11 mouse cellular contexts compared by ENCODE assay signal in the genomic region with DNA sequence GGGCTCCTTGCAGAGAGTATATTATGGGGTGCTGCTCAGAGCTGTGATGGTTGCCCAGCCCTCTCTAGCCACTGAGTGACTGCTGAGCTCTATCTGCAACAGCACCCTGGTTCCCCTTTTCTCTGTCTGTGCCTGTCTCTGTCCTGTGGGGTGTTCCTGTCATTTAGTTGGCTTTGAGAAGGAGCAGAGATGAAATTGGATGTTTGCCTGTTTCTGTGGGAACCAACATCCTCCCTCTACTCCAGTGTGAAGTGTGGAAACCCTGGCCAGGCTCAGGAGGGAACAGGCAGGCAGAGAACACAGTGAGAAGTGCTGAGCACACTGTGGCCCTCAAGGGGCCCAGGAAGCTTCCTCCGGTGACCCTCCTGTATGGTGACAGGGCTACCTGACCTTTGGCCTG. TPM values are rescaled to one million over a fixed set of nuclear protein-coding genes. Genes with fewer than 3 reads are reported as not detected.
DNase-seq lines count a peak whose midpoint lies in the region; ATAC-seq lines count a peak whose summit lies in the region.
"Had no signal": no experiment of that assay in that cellular context is flagged by ENCODE, and none has a peak within 500 bp of the region (broad histone marks: within the 10 kb centered on the region; RNA-seq: fewer than 3 reads in every experiment).

No protein-coding gene starts in this region.

- no peak overlapping the region for H3K4me3 ChIP-seq in hindbrain, embryonic 13.5 days
- H3K4me3 ChIP-seq in hindbrain, embryonic 16.5 days (ENCODE audit: low read length) = no peak overlapping the region
- H3K4me3 ChIP-seq: embryonic facial prominence, embryonic 13.5 days; liver, embryonic 15.5 days had no signal

- H3K4me1 ChIP-seq in hindbrain, embryonic 13.5 days (replicated peaks) = peaks cover 38% of the 10 kb centered on the region
- H3K4me1 ChIP-seq in hindbrain, embryonic 16.5 days (ENCODE audit: control insufficient read depth, insufficient read depth, low read depth, low read length) = peaks cover 21% of the 10 kb centered on the region
- H3K4me1 ChIP-seq: liver, embryonic 15.5 days had no signal

- H3K4me2 ChIP-seq in hindbrain, embryonic 13.5 days = no peak overlapping the region
- no peak overlapping the region for H3K4me2 ChIP-seq in hindbrain, embryonic 16.5 days (ENCODE audit: low read length)
- H3K4me2 ChIP-seq: embryonic facial prominence, embryonic 13.5 days; liver, embryonic 15.5 days had no signal

- no peaks in the 10 kb centered on the region for H3K9me3 ChIP-seq in hindbrain, embryonic 13.5 days
- no peaks in the 10 kb centered on the region for H3K9me3 ChIP-seq in hindbrain, embryonic 16.5 days (ENCODE audit: control insufficient read depth, low read length)
- H3K9me3 ChIP-seq: embryonic facial prominence, embryonic 13.5 days; liver, embryonic 15.5 days had no signal

- H3K9ac ChIP-seq in hindbrain, embryonic 13.5 days = no peak overlapping the region
- H3K9ac ChIP-seq in hindbrain, embryonic 16.5 days (ENCODE audit: low read depth, low read length) = no peak overlapping the region
- H3K9ac ChIP-seq: embryonic facial prominence, embryonic 13.5 days; liver, embryonic 15.5 days had no signal

- H3K27me3 ChIP-seq in hindbrain, embryonic 13.5 days = 0 out of 2 replicates have a peak, but pooled peaks cover 2% of the 10 kb centered on the region
- H3K27me3 ChIP-seq in hindbrain, embryonic 16.5 days (replicated peaks; ENCODE audit: control insufficient read depth, insufficient read depth, low read length) = 0 out of 2 replicates have a peak, but pooled peaks cover 2% of the 10 kb centered on the region
- H3K27me3 ChIP-seq: embryonic facial prominence, embryonic 13.5 days; liver, embryonic 15.5 days had no signal

- H3K27ac ChIP-seq in hindbrain, embryonic 13.5 days = peak overlapping the region; percentile 69; the same call in 1 of the 2 replicates
- H3K27ac ChIP-seq in hindbrain, embryonic 16.5 days (ENCODE audit: low read depth, low read length) = no peak overlapping the region; the same call in 1 of the 2 replicates
- H3K27ac ChIP-seq: embryonic facial prominence, embryonic 13.5 days; liver, embryonic 15.5 days had no signal

- ATAC-seq in hindbrain, embryonic 13.5 days (ENCODE audit: low FRiP score) = no peak
- no peak for ATAC-seq in hindbrain, embryonic 16.5 days

- peak; percentile 49 for DNase-seq in right cerebral cortex, adult 18-20 months
- no peak for DNase-seq in right cerebral cortex, postnatal 4 days
- peak; percentile 43 for DNase-seq in layer of hippocampus, adult 9-10 months (ENCODE audit: low spot score)
- DNase-seq in thymus, adult 18-20 months = no peak
- DNase-seq in cerebellum, adult 11-12 months = no peak
- DNase-seq in urinary bladder, postnatal 14 days (ENCODE audit: low spot score) = no peak
- DNase-seq: gastrocnemius, postnatal 25 days had no signal

- no peaks in the 10 kb centered on the region for H3K36me3 ChIP-seq in hindbrain, embryonic 13.5 days
- no peaks in the 10 kb centered on the region for H3K36me3 ChIP-seq in hindbrain, embryonic 16.5 days (ENCODE audit: control insufficient read depth, insufficient read depth, low read length)
- H3K36me3 ChIP-seq: embryonic facial prominence, embryonic 13.5 days; liver, embryonic 15.5 days had no signal

- WGBS in hindbrain, embryonic 13.5 days = 85% methylated on average over 1 of the region's 1 CpGs
- WGBS in hindbrain, embryonic 16.5 days = 71% methylated on average over 1 of the region's 1 CpGs

RNA-seq across cellular contexts. Expression of gene Sik1, which starts 40.8 kb away (rescaled TPM):
- 20.1 and 23.4 TPM in 2 replicates for polyA plus RNA-seq in hindbrain, embryonic 13.5 days (2015; fragmentation: Nextera tagmentation; extraction: Ambion mirVana)
- polyA plus RNA-seq in hindbrain, embryonic 16.5 days (2015; fragmentation: Nextera tagmentation; extraction: Ambion mirVana) = 16.2 and 17.4 TPM in 2 replicates

Comparison
In these comparisons a context has a peak if more than half of its experiments do, and no peak if none do; other contexts are left out.
1. DNase-seq: peak in right cerebral cortex, adult 18-20 months (single experiment) and layer of hippocampus, adult 9-10 months (single experiment); none in right cerebral cortex, postnatal 4 days (single experiment), thymus, adult 18-20 months (0 of 2), cerebellum, adult 11-12 months (single experiment) and urinary bladder, postnatal 14 days (single experiment).